Mouse (Mus musculus) 416B (cell line): ENCODE data around the gene Phactr2.

Experiments
- DNase-seq: peaks from one replicate; pipeline ENCODE4 v3.0.0; 2011; ENCODE audit warnings: low read depth

Phactr2 gene

GRCm38 (mm10) chr10:13274699-13275098 lies 199.5 kb downstream of the Phactr2 start:
- no peak for DNase-seq

- DNase-seq, result peak; percentile 34
These were observed 200.5 kb downstream of the Phactr2 start for GRCm38 (mm10) chr10:13273756-13274155.

- DNase-seq, result no peak
These were observed 202.5 kb downstream of the Phactr2 start for GRCm38 (mm10) chr10:13271716-13272115.

GRCm38 (mm10) chr10:13271099-13271498 lies 203.1 kb downstream of the Phactr2 start:
- no peak for DNase-seq

- no peak for DNase-seq
These were observed 203.9 kb downstream of the Phactr2 start for GRCm38 (mm10) chr10:13270270-13270669.

- DNase-seq, result no peak
These were observed 215.0 kb downstream of the Phactr2 start for GRCm38 (mm10) chr10:13259251-13259650.

GRCm38 (mm10) chr10:13256196-13256595 lies 218.0 kb downstream of the Phactr2 start:
- DNase-seq, result no peak

- DNase-seq, result no peak
These were observed 223.9 kb downstream of the Phactr2 start for GRCm38 (mm10) chr10:13250280-13250679.

- no peak for DNase-seq
These were observed 225.1 kb downstream of the Phactr2 start for GRCm38 (mm10) chr10:13249126-13249525.

GRCm38 (mm10) chr10:13245714-13246113 lies 228.5 kb downstream of the Phactr2 start:
- DNase-seq, result no peak

- DNase-seq, result no peak
These were observed 230.0 kb downstream of the Phactr2 start for GRCm38 (mm10) chr10:13244192-13244591.

- DNase-seq, result peak; percentile 10
These were observed 233.8 kb downstream of the Phactr2 start for GRCm38 (mm10) chr10:13240431-13240830.

- DNase-seq, result no peak
These were observed 236.0 kb downstream of the Phactr2 start for GRCm38 (mm10) chr10:13238188-13238587.

GRCm38 (mm10) chr10:13236866-13237265 lies 237.3 kb downstream of the Phactr2 start:
- DNase-seq, result no peak

- no peak for DNase-seq
These were observed 239.7 kb downstream of the Phactr2 start for GRCm38 (mm10) chr10:13234503-13234902.

- no peak for DNase-seq
These were observed 240.3 kb downstream of the Phactr2 start for GRCm38 (mm10) chr10:13233941-13234340.

GRCm38 (mm10) chr10:13233143-13233622 lies 241.0 kb downstream of the Phactr2 start:
- DNase-seq, result no peak

GRCm38 (mm10) chr10:13232443-13233142 lies 241.6 kb downstream of the Phactr2 start:
- DNase-seq, result no peak

- no peak for DNase-seq
These were observed 243.5 kb downstream of the Phactr2 start for GRCm38 (mm10) chr10:13230716-13231115.

- no peak for DNase-seq
These were observed 248.7 kb downstream of the Phactr2 start for GRCm38 (mm10) chr10:13225377-13226063.

- no peak for DNase-seq
These were observed 252.1 kb downstream of the Phactr2 start for GRCm38 (mm10) chr10:13222135-13222534.

GRCm38 (mm10) chr10:13220061-13220460 lies 254.2 kb downstream of the Phactr2 start:
- no peak for DNase-seq

- no peak for DNase-seq
These were observed 260.3 kb downstream of the Phactr2 start for GRCm38 (mm10) chr10:13213956-13214355.
